Mouse (Mus musculus) CH12.LX (cell line): ENCODE data around the gene Six3. TPM values are rescaled to one million over a fixed set of nuclear protein-coding genes. Genes with fewer than 3 reads are reported as not detected.

Source experiments
- DNase-seq: peaks from one replicate; pipeline ENCODE4 v3.0.0-alpha.2; 2013; ENCODE audit errors: extremely low read depth
- H3K27ac ChIP-seq: 2 replicates; pipeline ENCODE4 v1.5.1; 2012; ENCODE audit warnings: low read depth, mild to moderate bottlenecking, control low read depth, moderate library complexity; ENCODE audit not compliant: insufficient read depth
- H3K27me3 ChIP-seq: replicated peaks from 2 replicates; pipeline ENCODE3; 2012; ENCODE audit warnings: inconsistent platforms
- H3K36me3 ChIP-seq, 2 experiments: replicated peaks in 1 of 2; 2 replicates each; pipeline versions ENCODE3 to v1.6.1; 2012; ENCODE audit warnings: inconsistent platforms in 1 of 2, low read length in 1 of 2, mild to moderate bottlenecking in 1 of 2, mixed read lengths in 1 of 2, moderate library complexity in 1 of 2; ENCODE audit not compliant: control insufficient read depth in 1 of 2, insufficient read depth in 1 of 2
- H3K4me1 ChIP-seq, 2 experiments: 2 replicates each; pipeline ENCODE4 v1.6.1; 2012; ENCODE audit warnings: inconsistent platforms in 1 of 2, moderate library complexity in 1 of 2; ENCODE audit not compliant: insufficient read depth in 2 of 2, control insufficient read depth in 1 of 2
- H3K4me2 ChIP-seq: 2 replicates; pipeline ENCODE4 v1.6.1; 2012; ENCODE audit warnings: low read depth, mild to moderate bottlenecking, control low read depth; ENCODE audit not compliant: poor library complexity, insufficient read depth, severe bottlenecking
- H3K4me3 ChIP-seq, 3 experiments: fragments of 150-350 bp in 1 of 3; sonication (generic) in 1 of 3; replicated peaks in 1 of 3; 2 replicates each; pipeline versions ENCODE3 to v1.5.1; 2011 to 2012; ENCODE audit warnings: low read depth in 2 of 3, low read length in 2 of 3, mild to moderate bottlenecking in 2 of 3, moderate library complexity in 2 of 3, control low read depth in 1 of 3, improper control_type of control experiment in 1 of 3, inconsistent platforms in 1 of 3, mixed read lengths in 1 of 3; ENCODE audit not compliant: poor library complexity in 1 of 3
- H3K79me2 ChIP-seq: replicated peaks from 2 replicates; pipeline ENCODE4 v1.6.1; 2012; ENCODE audit warnings: mild to moderate bottlenecking, moderate library complexity; ENCODE audit not compliant: control insufficient read depth, poor library complexity, insufficient read depth, severe bottlenecking; ENCODE audit errors: extremely low read depth
- H3K9ac ChIP-seq: 2 replicates; pipeline ENCODE4 v1.6.1; 2012; ENCODE audit warnings: low read depth, mild to moderate bottlenecking, control low read depth, moderate library complexity; ENCODE audit not compliant: insufficient read depth
- H3K9me3 ChIP-seq: replicated peaks from 2 replicates; pipeline ENCODE3; 2012; ENCODE audit warnings: low read length, inconsistent platforms, mixed read lengths
- CHD1 ChIP-seq: IDR thresholded peaks from 2 replicates; pipeline ENCODE4 v1.6.1; 2012; ENCODE audit warnings: low read depth, low read length, improper control_type of control experiment, inconsistent platforms
- CTCF ChIP-seq, 2 experiments: IDR thresholded peaks in 1 of 2; conservative IDR thresholded peaks in 1 of 2; 2 replicates each; pipeline ENCODE4 v1.5.1; 2011 to 2012; ENCODE audit warnings: low read depth in 2 of 2, low read length in 2 of 2, improper control_type of control experiment in 1 of 2, inconsistent platforms in 1 of 2, mild to moderate bottlenecking in 1 of 2, moderate library complexity in 1 of 2
- JUND ChIP-seq: conservative IDR thresholded peaks from 2 replicates; pipeline ENCODE4 v1.6.1; 2011; ENCODE audit warnings: low read depth, low read length, improper control_type of control experiment
- KAT2A ChIP-seq: IDR thresholded peaks from 2 replicates; pipeline ENCODE4 v1.6.1; 2012; ENCODE audit warnings: low read length, improper control_type of control experiment, inconsistent platforms; ENCODE audit not compliant: insufficient replicate concordance
- MAFK ChIP-seq: IDR thresholded peaks from 2 replicates; pipeline ENCODE4 v1.6.1; 2011; ENCODE audit warnings: low read length, improper control_type of control experiment; ENCODE audit not compliant: insufficient replicate concordance
- MAZ ChIP-seq: IDR thresholded peaks from 2 replicates; pipeline ENCODE4 v1.6.1; 2012; ENCODE audit warnings: low read depth, mild to moderate bottlenecking, inconsistent platforms, low read length, improper control_type of control experiment, moderate library complexity
- PAX5 ChIP-seq: IDR thresholded peaks from 2 replicates; pipeline ENCODE4 v1.6.1; 2012; ENCODE audit warnings: low read length, inconsistent platforms, mixed read lengths
- POLR2AphosphoS2 ChIP-seq: IDR thresholded peaks from 2 replicates; pipeline ENCODE4 v1.6.1; 2011; ENCODE audit warnings: low read depth, low read length, improper control_type of control experiment
- RAD21 ChIP-seq: IDR thresholded peaks from 2 replicates; pipeline ENCODE4 v1.6.1; 2011; ENCODE audit warnings: low read depth, mild to moderate bottlenecking, low read length, improper control_type of control experiment, moderate library complexity
- RCOR1 ChIP-seq: conservative IDR thresholded peaks from 2 replicates; pipeline ENCODE4 v1.6.1; 2012; ENCODE audit warnings: low read depth, mild to moderate bottlenecking, inconsistent platforms, low read length, improper control_type of control experiment
- SIN3A ChIP-seq: IDR thresholded peaks from 2 replicates; pipeline ENCODE4 v1.6.1; 2012; ENCODE audit warnings: low read length, improper control_type of control experiment, inconsistent platforms
- SMC3 ChIP-seq: IDR thresholded peaks from 2 replicates; pipeline ENCODE4 v1.6.1; 2011; ENCODE audit warnings: low read depth, low read length, improper control_type of control experiment
- USF1 ChIP-seq: IDR thresholded peaks from 2 replicates; pipeline ENCODE4 v1.6.1; 2014; ENCODE audit warnings: low read depth, mild to moderate bottlenecking, inconsistent platforms, low read length, improper control_type of control experiment
- ZMIZ1 ChIP-seq: IDR thresholded peaks from 2 replicates; pipeline ENCODE4 v1.6.1; 2012; ENCODE audit warnings: low read depth, mild to moderate bottlenecking, inconsistent platforms, low read length, improper control_type of control experiment
- ZNF384 ChIP-seq: IDR thresholded peaks from 2 replicates; pipeline ENCODE4 v1.6.1; 2012; ENCODE audit warnings: low read depth, low read length, improper control_type of control experiment, inconsistent platforms
- dilution Hi-C: fragments of 300-500 bp; cut with MboI; formaldehyde crosslinking; loops from 2 replicates; pipeline ENCODE4 v1.14.3; 2020; ENCODE audit warnings: low sequenced_read_pairs; ENCODE audit not compliant: extremely low pct_unique_long_range_greater_than_20kb, extremely low pct_ligation_motif_present
- in situ Hi-C: fragments of 300-500 bp; cut with MboI; formaldehyde crosslinking; loops from 3 replicates; pipeline ENCODE4 v1.14.3; 2019; ENCODE audit warnings: low sequenced_read_pairs, low pct_ligation_motif_present, low pct_unique_long_range_greater_than_20kb, mixed read lengths
- polyA plus RNA-seq: library from polyadenylated mRNA; unstranded; fragments of >175 nt; gene quantifications from 2 replicates; pipeline ENCODE4 v1.2.1, GENCODE M21; 2012; ENCODE audit warnings: low read depth; ENCODE audit not compliant: insufficient read length
- total RNA-seq, 2 experiments: library from RNA; depleted of rRNA; stranded (reverse); fragments of 300-350 nt in 1 of 2; fragments of >200 nt in 1 of 2; gene quantifications; 2 replicates each; pipeline ENCODE4 v1.2.3; 2012 to 2014

Gene Six3
- total and polyA plus RNA-seq, 3 experiments = not detected

GRCm38 (mm10) chr17:85599520-85599919 is 13.9 kb upstream of the Six3 start:
- Histone ChIP-seq H3K27me3 (no peaks in the 10 kb centered on the region), H3K27ac (no peak overlapping the region), H3K4me2 (peak overlapping the region; percentile 45), H3K4me1 (peaks cover 0 to 2% of the 10 kb centered on the region in 2 experiments; a peak in 1 of 4 replicates), H3K9ac (no peak overlapping the region), H3K4me3 (no peak overlapping the region), H3K9me3 (no peaks in the 10 kb centered on the region), H3K79me2 (no peaks in the 10 kb centered on the region), H3K36me3 (no peaks in the 10 kb centered on the region)
- TF ChIP-seq CTCF (conservative IDR thresholded peaks at IDR 0.05 in 1 of 2, IDR thresholded peaks at IDR 0.05 in 1 of 2; ENCODE audit: low read depth in 2 of 2, low read length in 2 of 2) (peak in 1 of 2 experiments; percentile 58; a peak in 2 of 4 replicates), SIN3A (no peak), RAD21 (peak; percentile 34), CHD1 (no peak), KAT2A (no peak), POLR2AphosphoS2 (no peak), MAFK (no peak), PAX5 (no peak), SMC3 (peak; percentile 56), ZNF384 (no peak)
- DNase-seq = peak; percentile 6
- in situ Hi-C loops = no loop called here
- dilution Hi-C loops = no loop called here

- DNase-seq = no peak
- dilution Hi-C loops = no loop called here
- no peak overlapping the region for H3K4me2 ChIP-seq
- no peak overlapping the region for H3K4me3 ChIP-seq
- H3K27me3 ChIP-seq = peaks cover 1% of the 10 kb centered on the region
- in situ Hi-C loops = no loop called here
- H3K36me3 ChIP-seq = no peaks in the 10 kb centered on the region
- H3K9me3 ChIP-seq = no peaks in the 10 kb centered on the region
- no peaks in the 10 kb centered on the region for H3K79me2 ChIP-seq
- no peak for TF ChIP-seq JUND
- TF ChIP-seq ZMIZ1 = no peak
- no peak for TF ChIP-seq POLR2AphosphoS2
- no peak for TF ChIP-seq MAZ
- TF ChIP-seq KAT2A = no peak
- TF ChIP-seq RCOR1 = no peak
- TF ChIP-seq MAFK = no peak
- TF ChIP-seq USF1 = no peak
- peaks cover 0 to 2% of the 10 kb centered on the region in 2 experiments; a peak in 1 of 4 replicates for H3K4me1 ChIP-seq
- H3K27ac ChIP-seq = no peak overlapping the region
- H3K9ac ChIP-seq = no peak overlapping the region
Observed at GRCm38 (mm10) chr17:85606463-85606862, 6.9 kb upstream of the Six3 start.
